In the genomic region with DNA sequence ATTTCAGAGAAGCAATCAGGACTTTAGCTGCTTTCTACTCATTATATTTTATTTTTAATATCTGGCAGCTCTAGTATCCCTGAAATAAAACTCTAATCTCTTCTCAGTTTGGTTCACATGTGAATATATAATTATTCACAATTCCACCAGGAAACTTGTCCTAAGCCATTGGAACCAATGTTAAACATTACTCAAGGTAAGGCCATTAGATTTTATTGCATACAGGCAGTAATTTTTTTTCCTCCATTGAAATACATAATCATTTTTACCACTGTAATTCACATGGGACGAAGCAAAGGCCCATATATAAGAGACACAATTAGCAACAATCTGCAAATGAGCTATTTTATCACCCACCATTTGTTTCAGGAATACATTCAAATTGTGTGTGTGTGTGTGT, we compare ENCODE assay signal across 29 mouse cellular contexts.
"Had no signal": no experiment of that assay in that cellular context is flagged by ENCODE, and none has a peak within 500 bp of the region (broad histone marks: within the 10 kb centered on the region; RNA-seq: fewer than 3 reads in every experiment).

No protein-coding gene starts in this region.

- H3K4me2 ChIP-seq: embryonic facial prominence, embryonic 12.5 days; embryonic facial prominence, embryonic 13.5 days; embryonic facial prominence, embryonic 15.5 days; forebrain, embryonic 12.5 days; forebrain, embryonic 13.5 days; forebrain, embryonic 15.5 days had no signal

- H3K4me3 ChIP-seq: embryonic facial prominence, embryonic 10.5 days; embryonic facial prominence, embryonic 12.5 days; embryonic facial prominence, embryonic 13.5 days; embryonic facial prominence, embryonic 15.5 days; erythroblast, embryonic 14.5 days; forebrain, embryonic 10.5 days; forebrain, embryonic 12.5 days; forebrain, embryonic 13.5 days; forebrain, embryonic 15.5 days; gastrocnemius, adult 2 months; heart, adult 2 months had no signal

- H3K9ac ChIP-seq: embryonic facial prominence, embryonic 12.5 days; embryonic facial prominence, embryonic 13.5 days; embryonic facial prominence, embryonic 15.5 days; forebrain, embryonic 12.5 days; forebrain, embryonic 13.5 days; forebrain, embryonic 15.5 days; forebrain, postnatal 0 days had no signal

- H3K36me3 ChIP-seq: embryonic facial prominence, embryonic 10.5 days; embryonic facial prominence, embryonic 12.5 days; embryonic facial prominence, embryonic 13.5 days; embryonic facial prominence, embryonic 15.5 days; forebrain, embryonic 10.5 days; forebrain, embryonic 12.5 days; forebrain, embryonic 15.5 days had no signal

- ATAC-seq: forebrain, embryonic 13.5 days; forebrain, embryonic 14.5 days; forebrain, embryonic 15.5 days; forebrain, embryonic 16.5 days; forebrain, postnatal 0 days had no signal

- H3K27ac ChIP-seq: embryonic facial prominence, embryonic 10.5 days; embryonic facial prominence, embryonic 12.5 days; embryonic facial prominence, embryonic 13.5 days; embryonic facial prominence, embryonic 15.5 days; forebrain, embryonic 10.5 days; forebrain, embryonic 12.5 days; forebrain, embryonic 13.5 days; forebrain, embryonic 15.5 days; gastrocnemius, adult 2 months; heart, adult 2 months had no signal

- H3K4me1 ChIP-seq: embryonic facial prominence, embryonic 10.5 days; embryonic facial prominence, embryonic 12.5 days; embryonic facial prominence, embryonic 13.5 days; embryonic facial prominence, embryonic 15.5 days; forebrain, embryonic 10.5 days; forebrain, embryonic 12.5 days; forebrain, embryonic 13.5 days; forebrain, embryonic 15.5 days had no signal

- H3K27me3 ChIP-seq: embryonic facial prominence, embryonic 12.5 days; embryonic facial prominence, embryonic 13.5 days; embryonic facial prominence, embryonic 15.5 days; forebrain, embryonic 12.5 days; forebrain, embryonic 13.5 days; forebrain, embryonic 15.5 days had no signal

- H3K9me3 ChIP-seq: embryonic facial prominence, embryonic 10.5 days; embryonic facial prominence, embryonic 12.5 days; embryonic facial prominence, embryonic 13.5 days; embryonic facial prominence, embryonic 15.5 days; forebrain, embryonic 10.5 days; forebrain, embryonic 12.5 days; forebrain, embryonic 13.5 days; forebrain, embryonic 15.5 days had no signal

- DNase-seq: cerebellum, adult 2 months; cerebellum, adult 8-10 months; cerebellum, adult 9-10 months; cerebellum, adult 9-11 months; cerebellum, postnatal 10 days; cerebellum, postnatal 14 days; cerebellum, postnatal 25 days; cerebellum, postnatal 36 days; embryo, embryonic 11 days; forebrain, postnatal 0 days; gastrocnemius, adult 2 months; gastrocnemius, postnatal 10 days; gastrocnemius, postnatal 14 days; gastrocnemius, postnatal 25 days; gastrocnemius, postnatal 36 days; heart, adult 11 months; heart, adult 18-20 months; heart, adult 2 months had no signal
